Mouse (Mus musculus) frontal cortex, postnatal 25 days (tissue): ENCODE data around the gene Scn8a.
A peak's percentile ranks its signal among the peaks of the same experiment; 100 is the strongest.
"Not testable (repeated sequence)": the region's sequence is repeated elsewhere in the genome, so short reads cannot be mapped to it uniquely, and the experiment has no call there.

Experiments used
- DNase-seq, 2 experiments: peaks; one replicate each; pipeline ENCODE4 v3.0.0; 2022; ENCODE audit warnings: low spot score in 2 of 2

Scn8a gene

DNA sequence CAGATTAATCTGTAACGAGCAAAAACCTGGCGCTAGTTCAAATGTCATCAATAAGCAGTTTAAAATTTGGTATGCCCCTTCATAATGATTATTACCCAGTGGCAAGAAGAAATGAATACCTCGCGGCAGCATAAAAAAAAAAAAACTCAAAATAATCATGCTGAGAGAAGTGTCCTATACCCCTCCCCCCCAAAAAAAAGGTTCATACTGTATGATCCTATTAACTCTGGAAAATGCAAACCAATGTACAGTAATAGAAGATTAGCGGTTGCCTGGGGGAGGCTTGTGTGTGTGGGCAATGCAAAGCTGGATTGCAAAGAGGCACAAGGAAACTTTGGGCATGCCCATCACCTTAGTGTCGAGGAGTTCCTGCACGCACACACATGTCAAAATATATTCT lies at the start of gene Scn8a:
TSS of gene Scn8a (plus strand) at position 301 of the 400 bp plus-strand sequence.
- DNase-seq, result no peak

DNA sequence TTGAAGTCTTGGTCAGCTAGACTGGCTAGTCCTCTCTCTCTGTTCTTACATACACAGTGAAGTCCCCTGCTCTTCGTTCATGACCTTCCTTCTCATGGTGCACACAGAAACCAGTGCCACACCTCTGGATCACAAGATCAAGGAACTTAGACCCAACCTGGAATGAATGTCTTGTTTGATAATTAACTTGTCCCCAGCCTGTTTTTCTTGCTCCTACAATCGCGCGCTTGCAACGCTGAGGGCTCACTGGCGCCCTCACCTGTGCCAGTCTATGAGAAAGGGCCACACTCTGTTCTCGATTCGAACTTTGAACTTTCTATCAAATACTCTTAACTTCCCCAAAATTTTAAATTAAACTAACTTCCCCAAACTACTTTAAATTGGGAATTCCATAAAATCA lies 47.8 kb upstream of the Scn8a start:
- no peak for DNase-seq

DNA sequence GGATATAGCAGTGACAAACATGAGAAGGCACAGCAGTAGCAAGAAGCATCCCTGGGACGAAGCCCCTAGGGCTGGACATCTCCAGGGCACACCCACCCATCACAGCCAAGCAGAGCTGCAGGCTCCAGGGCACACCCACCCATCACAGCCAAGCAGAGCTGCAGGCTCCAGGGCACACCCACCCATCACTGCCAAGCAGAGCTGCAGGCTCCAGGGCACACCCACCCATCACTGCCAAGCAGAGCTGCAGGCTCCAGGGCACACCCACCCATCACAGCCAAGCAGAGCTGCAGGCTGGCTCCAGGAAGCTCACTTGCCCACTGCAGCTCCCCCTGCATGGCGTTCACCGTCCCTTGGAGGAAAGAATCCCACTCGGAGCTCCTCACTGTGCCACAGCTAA lies 47.3 kb upstream of the Scn8a start:
- not testable (repeated sequence) for DNase-seq

DNA sequence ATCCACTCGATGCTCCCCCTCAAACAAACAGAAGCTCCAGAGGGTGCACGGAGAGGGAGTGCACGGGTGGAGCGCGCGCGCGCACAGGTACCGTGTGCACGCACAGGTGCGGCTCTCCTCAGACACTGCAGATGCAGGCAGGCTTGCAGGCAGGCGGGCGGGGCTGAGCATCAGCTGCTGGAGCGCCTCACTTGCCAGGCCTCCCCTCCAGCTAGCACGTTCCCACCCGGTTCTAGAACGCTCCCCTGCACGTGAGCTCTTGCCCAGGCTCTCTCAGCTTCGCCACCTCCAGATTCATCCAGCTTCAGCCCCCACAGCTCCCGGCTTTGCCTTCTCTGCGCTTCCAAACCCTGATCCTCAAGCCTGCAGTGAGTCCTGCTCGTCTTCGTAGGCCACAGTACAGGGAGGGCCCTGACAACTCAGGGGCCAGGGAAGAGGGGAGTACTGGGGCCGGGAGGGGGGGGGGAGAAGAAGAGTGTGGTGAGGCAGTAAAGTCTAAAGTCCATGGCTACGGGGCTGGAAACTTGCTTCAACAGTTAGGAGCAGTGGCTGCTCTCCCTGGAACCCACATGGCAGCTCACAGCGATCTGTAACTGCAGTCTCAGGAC lies 44.3 kb upstream of the Scn8a start:
- DNase-seq, result no peak

DNA sequence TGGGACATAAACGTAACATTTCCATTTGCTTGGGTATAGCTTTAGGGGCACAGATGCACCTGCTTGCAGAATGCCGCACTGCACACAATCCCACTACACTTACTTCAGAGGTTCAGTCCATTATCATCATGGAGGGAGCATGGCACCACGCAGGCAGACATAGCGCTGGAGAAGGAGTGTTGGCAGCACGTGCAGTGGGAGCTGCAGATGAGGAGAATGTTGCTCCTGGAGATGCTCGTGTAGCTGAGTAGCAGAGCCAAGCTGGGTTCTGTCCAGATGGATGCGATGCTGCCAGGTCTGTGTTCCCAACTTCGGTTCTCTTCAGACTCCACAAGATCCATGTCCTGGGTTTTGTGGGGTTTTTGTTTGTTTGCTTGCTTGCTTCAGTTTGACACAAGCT lies 43.6 kb upstream of the Scn8a start:
- no peak for DNase-seq

DNA sequence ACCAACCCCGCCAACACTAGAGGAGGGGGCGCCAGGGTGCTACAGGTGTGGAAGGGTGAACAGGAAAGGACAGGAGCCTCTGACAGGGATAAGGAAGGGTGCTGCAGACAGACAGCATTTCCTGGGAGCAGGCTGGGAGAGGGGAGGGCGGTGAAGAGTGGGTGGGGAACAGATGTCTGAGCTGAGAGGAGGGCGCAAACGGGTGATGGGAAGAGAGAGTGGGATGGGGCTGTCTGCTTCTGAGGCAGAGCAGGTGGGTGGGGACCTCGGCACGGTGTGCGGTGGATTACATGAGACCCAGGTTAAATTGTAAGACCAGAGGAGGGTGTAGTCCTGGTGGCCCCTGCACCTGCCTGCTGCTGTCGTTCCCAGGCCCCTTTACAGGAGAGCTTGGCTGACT lies 39.9 kb upstream of the Scn8a start:
- DNase-seq, result peak in 1 of 2 experiments; percentile 43

DNA sequence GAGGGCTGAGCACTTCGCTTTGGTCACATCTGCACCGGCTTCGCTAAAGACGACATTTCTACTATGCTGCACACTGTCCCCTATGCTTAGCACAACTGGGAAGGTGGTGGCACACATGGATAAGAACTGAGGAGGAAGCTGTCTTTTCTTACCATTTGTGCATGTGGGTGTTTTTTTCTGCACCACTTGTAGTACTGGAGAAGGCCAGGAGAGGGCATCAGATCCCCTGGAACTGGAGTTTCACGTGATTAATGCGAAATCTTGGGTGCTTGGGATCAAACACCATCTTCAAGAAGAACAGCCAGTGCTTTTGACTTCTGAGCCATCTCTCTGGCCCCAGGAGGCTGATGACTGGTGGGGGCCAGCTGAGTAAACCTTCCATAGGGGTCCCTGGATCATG lies 39.0 kb upstream of the Scn8a start:
- no peak for DNase-seq

DNA sequence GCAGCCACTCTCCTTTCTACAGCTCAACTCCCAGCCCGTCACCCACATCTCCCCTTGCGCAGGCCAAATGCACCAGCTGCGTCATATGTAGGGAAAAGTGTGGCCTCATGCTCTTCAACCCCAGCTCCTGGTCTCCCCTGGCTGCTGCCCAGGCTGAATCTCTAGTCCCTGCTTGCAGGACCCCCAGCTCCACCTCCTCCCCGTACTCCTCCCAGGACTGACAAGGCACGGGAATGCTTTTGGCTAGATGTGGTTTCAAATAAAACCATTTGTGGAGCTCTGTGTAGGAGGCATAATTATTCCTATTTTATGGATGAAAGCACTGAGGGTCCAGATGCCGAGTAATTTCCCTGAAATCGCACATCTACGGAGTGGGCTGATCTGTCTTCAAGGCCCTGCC lies 37.5 kb upstream of the Scn8a start:
- no peak for DNase-seq

DNA sequence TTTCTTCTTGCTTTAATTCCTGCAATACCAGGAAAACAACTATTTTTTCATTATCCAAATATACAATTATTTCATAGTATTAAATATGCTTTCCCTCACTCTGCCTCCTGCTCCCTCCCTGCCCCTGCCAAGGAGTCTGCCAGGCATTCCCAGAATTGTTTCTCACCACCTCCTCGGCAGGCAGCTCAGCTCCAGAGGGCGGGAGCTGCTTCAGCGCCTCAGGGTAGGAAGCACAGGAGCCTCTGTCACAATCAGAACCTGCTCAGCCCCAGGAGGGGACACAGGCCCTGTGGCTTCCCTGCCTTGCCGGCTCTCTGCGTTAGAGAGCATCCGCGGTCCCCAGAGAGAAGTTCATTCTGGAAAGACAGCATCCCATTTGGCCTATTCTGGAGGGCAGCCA lies 36.9 kb upstream of the Scn8a start:
- peak in 1 of 2 experiments; percentile 48 for DNase-seq

DNA sequence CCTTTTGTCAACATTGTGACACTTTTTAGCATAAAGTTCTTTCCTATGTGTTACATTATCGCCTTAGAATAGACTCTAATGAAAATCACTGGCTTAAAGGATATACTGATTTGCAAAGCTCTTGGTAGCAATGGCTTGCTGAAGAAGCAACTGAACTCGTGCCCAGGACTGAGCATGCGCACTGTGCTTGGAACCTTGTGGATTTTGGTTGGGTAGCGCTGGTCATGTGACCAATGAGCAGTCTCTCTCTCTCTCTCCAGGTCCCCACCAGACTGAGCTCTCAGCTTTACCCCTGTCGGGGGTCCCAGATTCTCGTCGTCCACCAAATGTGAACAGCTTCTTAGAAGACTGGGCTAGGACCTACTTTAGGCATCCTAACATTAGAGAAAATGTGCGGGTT lies 32.9 kb upstream of the Scn8a start:
- DNase-seq, result no peak

DNA sequence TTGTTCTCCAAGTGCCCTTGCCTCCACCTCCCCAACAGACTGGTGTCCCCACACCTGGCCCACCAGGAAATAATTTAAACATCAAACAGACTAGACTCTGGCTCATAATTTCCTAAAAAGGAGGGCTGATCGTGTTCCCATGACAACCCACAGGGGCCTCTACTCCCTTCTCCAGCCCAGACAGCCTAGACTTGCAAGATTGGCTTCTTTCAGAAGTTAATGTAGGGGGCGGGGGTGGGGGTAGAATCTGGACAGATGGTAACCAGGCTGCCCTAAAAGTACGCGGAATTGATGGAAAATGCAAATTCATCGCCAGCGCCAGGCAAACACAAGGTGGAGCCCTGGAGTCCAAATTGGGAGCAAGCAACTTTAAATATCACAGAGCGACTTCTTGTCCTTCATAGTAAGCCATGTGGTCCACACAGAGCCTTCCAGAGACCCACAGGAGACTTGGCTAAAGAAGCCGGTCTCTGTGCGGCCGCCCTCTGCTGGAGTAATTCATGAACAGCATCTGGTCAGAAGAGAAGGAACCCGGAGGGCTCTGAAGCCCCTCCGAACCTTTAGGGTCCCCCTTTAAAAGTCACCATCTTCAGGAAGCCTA lies 31.0 kb upstream of the Scn8a start:
- no peak for DNase-seq

DNA sequence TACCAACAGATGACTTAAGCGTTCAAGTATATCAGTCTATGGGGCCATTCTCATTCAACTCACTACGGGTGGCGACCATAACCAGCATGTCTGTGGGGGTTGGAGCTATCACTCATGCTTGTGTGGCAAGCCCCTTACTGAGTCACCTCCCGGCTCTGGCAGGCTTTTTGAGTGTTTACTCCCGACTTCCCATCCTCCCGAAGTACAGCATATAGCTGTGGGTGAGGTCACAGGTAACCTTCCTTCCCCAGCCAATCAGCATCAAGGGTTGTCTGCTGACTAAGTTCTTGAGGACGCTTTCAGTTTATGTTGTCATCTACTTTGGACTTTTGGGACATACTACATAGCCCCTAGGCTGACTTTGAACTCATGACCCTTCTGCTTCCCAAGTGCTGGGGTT lies 25.3 kb upstream of the Scn8a start:
- DNase-seq, result no peak

DNA sequence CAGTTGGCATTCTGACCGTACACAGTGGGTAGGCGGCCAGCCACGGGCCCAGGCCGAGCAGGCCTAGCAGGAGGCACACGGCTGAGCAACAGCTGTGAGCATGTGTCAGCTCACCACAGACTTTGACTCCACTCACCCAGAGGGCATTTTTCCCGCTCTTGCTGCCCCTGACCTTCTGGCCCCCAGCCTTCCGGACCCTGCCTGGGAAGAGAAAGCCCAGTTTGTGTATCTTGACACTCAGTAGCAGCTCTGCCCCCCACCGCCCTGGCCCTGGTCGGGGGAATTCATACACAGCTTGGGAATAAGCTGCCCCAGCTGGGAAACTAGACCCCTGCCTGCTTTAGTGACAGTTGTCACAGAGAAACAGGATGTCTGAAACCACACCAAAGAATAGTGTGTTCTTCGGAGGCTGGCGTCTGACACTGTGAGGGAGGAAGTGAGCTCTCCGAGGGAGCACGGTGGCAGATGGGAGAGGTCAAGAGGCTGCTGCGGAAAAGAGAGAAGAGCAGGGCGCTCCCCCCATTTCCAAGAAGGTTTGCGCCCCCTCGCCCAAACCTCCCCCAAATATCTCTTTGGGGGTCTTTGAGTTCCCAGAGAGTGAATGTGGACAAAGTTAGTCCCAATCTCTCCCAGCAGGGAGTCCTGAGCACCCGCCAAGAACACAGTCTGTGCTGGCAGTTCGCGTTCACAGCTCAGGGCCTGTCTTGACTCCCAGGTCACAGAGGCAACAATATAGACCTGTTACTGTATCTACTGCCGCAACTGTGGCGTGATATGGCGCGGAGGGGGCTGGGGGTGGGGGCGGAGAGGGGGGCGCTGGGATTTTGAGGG lies 24.4 kb upstream of the Scn8a start:
- no peak for DNase-seq

DNA sequence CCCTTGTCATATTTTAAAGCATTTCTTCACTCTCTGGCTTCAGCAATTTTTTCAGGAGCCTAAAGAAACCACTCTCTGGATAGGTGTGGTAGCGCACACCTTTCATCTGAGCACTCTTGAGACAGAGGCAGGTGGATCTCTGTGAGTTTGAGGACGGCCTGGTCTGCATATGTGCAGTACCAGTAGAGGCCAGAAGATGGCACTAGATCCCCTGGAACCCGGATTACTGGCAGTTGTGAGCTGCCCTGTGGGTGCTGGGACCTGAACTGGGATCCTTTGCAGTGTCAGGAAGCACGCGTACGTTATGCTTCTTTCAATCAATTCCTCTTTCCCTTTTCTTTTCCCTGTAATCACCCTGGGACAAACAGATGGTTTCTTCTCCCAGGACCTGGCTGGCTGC lies 22.5 kb upstream of the Scn8a start:
- no peak for DNase-seq

DNA sequence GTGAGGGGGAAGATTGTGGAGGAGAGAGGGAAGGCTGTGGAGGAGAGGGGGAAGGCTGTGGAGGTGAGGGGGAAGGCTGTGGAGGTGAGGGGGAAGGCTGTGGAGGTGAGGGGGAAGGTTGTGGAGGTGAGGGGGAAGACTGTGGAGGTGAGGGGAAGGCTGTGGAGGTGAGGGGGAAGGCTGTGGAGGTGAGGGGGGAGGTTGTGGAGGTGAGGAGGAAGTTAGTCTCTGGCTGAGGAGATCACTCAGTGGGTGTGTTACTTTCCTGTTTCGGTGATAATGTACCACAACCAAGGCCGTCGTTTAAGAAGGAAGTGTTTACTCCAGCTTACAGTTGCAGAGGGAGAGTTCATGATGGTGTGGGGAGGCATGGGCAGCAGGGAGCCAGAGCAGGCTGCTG lies 12.1 kb upstream of the Scn8a start:
- DNase-seq, result no peak

DNA sequence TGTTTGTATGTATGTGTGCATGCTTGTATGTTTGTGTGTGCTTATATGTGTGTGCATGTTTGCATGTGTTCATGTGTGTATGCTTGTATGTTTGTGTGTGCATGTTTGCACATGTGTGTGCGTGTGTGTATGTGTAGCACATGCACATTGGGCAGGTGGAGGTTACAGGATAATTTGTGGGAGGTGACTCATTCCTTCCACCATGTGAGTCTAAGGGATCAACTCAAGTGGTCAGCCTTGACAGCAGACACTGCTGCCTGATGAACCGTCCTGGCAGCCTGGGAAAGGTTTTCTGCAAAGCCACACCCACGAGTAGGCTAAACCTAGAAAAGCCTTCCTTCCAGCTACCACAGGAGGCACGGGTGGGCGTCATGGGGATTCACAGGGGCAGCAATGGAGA lies 8.8 kb upstream of the Scn8a start:
- DNase-seq, result no peak

DNA sequence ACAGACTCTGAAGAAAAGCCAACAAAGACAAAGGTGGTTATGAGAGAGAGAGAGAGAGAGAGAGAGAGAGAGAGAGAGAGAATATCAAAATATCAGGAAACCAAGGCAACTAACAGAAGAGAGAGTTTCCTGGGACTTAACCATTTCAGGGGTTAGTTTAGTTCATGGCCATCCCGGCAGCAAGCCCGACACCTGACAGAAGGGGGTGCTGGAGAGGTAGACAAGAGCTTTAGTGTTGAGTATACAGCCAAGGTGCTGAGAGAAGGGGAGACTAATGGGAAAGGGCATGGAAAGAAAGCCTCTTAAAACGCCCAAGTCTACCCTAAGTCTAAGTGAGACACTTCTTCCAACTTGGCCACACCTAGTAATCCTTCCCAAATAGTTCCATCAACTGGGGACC lies 4.1 kb upstream of the Scn8a start:
- no peak for DNase-seq

DNA sequence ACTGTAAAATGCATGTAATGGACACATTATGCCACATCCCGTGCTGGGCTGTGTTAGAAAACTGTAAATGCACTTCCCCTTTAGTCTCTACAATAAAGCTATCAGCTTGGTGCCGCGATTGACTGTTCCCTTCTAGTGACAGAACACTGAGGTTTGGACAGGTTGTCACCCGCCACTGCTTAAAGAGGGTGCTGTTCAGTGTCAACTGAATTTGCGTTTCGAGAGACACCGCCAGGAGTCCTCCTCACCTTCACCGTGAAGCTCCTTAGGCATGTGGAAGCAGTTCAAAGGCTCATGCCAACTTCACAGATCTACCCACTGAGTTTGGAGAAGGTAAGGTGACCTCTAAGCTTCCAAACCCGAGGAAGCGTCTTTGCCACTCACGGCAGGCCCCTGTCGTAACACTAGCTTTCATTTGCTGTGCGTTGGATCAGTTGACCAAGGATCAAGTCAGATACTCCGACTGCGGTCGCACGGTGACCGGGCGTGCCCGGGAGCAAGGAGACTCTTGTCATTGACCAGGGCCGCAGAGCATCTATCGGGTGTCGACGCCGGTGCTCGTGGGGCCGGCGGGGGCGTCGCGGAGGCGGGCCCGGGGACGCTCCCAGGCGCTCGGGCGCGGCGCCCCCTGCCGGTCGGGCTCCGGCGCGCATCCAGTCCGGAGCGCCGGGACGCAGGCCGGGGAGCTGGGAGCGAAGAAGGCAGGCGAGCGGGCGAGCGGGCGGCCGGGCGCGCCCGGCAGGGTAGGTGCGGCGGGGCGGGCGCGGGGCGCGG lies 530 bp downstream of the Scn8a start:
- DNase-seq, result peak; percentile 61 to 68

DNA sequence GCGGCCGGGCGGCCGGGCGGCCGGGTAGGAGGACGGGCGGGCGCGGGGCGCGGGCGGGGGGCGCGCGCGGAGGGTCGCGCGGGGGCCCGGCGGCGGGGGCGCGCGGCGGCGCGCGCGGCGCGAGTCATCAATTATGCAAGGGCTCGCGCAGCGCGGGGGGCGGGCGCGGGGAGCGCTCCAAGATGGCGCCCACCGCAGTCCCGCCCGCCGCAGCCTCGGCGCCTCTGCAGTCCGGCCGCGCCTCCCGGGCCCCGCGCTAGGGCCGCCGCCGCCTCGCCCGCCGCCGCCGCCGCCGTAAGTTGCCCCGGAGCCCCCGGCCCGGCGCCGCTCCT lies 1.1 kb downstream of the Scn8a start:
- DNase-seq, result peak in 1 of 2 experiments; percentile 51

DNA sequence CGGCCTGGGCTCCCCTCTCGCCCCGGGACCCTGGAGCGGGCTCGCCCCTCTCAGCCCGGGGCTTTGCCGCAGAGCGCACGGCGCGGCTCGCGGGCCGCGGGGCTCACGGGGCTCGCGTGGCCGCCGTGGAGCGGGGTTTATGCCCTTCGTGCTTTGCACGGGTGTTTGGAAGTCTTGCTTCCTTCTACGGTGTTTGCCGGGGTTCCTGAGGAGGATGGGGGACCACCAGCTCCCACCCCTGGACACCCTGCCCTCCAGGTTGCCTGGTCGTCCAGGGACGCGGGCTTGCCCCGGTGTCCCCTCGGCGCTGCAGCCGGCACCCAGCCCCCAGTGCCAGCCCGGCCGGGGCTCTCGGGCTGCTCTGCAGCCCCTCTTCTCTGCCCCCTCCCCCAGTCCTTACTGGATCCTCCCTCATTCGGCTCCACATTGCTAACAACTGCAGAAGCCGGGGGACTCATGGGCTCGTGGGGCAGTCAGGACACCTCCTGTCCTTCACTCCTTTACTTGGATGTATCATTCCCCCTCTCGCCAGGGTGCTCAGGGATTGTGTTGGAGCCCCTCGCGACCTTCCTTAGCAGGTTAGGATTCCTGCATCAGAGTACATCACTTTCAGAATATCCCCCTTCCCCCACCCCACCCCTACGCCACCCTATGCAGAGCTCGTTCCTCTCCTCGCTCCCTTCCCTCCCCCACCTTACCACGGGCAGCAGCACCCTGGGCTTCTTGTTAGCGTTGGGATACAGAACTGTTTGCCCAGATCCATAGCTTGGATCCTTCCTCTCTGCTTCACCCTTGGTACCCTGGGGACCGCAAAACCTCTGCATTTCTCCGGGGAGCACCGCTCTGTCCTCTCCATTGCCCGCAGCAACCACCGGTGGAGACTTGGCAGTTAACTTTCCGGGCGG lies 1.7 kb downstream of the Scn8a start:
- no peak for DNase-seq

DNA sequence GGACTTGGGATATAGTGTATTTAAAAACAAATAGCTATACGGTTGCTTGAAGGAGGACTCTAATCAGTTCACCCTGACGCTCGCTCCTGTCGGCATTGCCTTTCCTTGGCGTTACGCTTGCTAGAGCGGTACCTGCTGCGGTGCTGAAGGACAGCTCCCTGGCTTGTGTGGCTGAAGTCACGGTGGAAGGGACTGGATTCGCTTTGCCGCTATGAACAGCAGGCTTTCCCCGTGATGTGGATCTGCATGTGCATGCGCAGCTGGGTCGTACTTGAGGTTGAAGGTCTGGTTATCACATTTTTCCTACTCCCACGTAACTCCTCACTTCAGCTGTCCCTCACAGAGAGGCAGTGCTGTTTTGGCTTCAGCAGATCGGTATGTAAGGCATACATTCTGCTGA lies 3.5 kb downstream of the Scn8a start:
- DNase-seq, result no peak

DNA sequence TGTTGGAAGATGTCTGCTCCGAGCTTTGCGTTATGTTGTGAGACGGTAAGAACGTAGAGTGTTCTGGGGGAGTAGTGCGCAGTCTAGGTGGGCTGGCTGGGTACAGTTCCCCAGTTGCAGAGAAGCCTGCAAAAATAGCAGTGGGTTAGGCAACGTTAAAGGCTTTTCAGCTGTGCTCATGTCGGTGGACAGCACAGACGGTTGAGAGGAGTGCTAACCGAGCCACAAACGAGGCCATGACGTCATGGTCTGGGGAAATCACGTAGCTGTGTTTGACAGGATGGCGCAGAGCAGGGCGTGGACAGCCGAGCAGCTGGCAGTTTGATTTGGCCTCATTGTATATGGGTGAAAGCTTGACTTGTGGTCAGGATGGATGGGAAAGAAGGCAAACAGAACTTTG lies 9.4 kb downstream of the Scn8a start:
- DNase-seq, result no peak
